Mouse (Mus musculus) stomach, embryonic 14.5 days (tissue): ENCODE results near the gene Cdc6. TPM values are rescaled to one million over a fixed set of nuclear protein-coding genes. Genes with fewer than 3 reads are reported as not detected.
"Not testable (repeated sequence)": the region's sequence is repeated elsewhere in the genome, so short reads cannot be mapped to it uniquely, and the experiment has no call there.

ENCODE experiments used
- ATAC-seq: fragments of 200-750 bp; cut with Nextera tagmentation; 2 replicates; pipeline ENCODE4 v1.8.0; 2017; ENCODE audit warnings: low read depth, moderate TSS enrichment; ENCODE audit not compliant: insufficient number of reproducible peaks, insufficient read depth, low FRiP score
- H3K27ac ChIP-seq: fragments of 300-500 bp; sonication (generic); 2 replicates; pipeline ENCODE4 v1.5.1; 2014; ENCODE audit warnings: mild to moderate bottlenecking, low read length, moderate library complexity, mixed read lengths
- H3K27me3 ChIP-seq: fragments of 300-500 bp; sonication (generic); 2 replicates; pipeline ENCODE4 v1.6.1; 2014; ENCODE audit warnings: low read length, control low read depth, mixed read lengths; ENCODE audit not compliant: control insufficient read depth, insufficient read depth
- H3K36me3 ChIP-seq: fragments of 300-500 bp; sonication (generic); 2 replicates; pipeline ENCODE4 v1.6.1; 2014; ENCODE audit warnings: mild to moderate bottlenecking, control low read depth, low read length, moderate library complexity, mixed read lengths; ENCODE audit not compliant: control insufficient read depth, insufficient read depth
- H3K4me1 ChIP-seq: fragments of 300-500 bp; sonication (generic); 2 replicates; pipeline ENCODE4 v1.6.1; 2014; ENCODE audit warnings: low read length, control low read depth, mixed read lengths; ENCODE audit not compliant: control insufficient read depth, insufficient read depth
- H3K4me2 ChIP-seq: fragments of 300-500 bp; sonication (generic); replicated peaks from 2 replicates; pipeline ENCODE4 v1.6.1; 2014; ENCODE audit warnings: low read depth, low read length, control low read depth
- H3K4me3 ChIP-seq: fragments of 300-500 bp; sonication (generic); 2 replicates; pipeline ENCODE4 v1.5.1; 2014; ENCODE audit warnings: low read depth, low read length, control low read depth
- H3K9ac ChIP-seq: fragments of 300-500 bp; sonication (generic); replicated peaks from 2 replicates; pipeline ENCODE4 v1.6.1; 2014; ENCODE audit warnings: low read depth, mild to moderate bottlenecking, control low read depth, low read length, moderate library complexity, mixed read lengths
- H3K9me3 ChIP-seq: fragments of 300-500 bp; sonication (generic); 2 replicates; pipeline ENCODE4 v1.6.1; 2016; ENCODE audit warnings: low read depth, low read length, control low read depth; ENCODE audit not compliant: control insufficient read depth
- WGBS: fragments of 180-500 bp; shearing (Covaris S2); extraction: QIAGEN DNeasy Blood & Tissue Kit; methylation state at CpG from one replicate; pipeline ENCODE4 v1.1.7; 2014; 5-methylcytosine and 5-hydroxymethylcytosine counted together
- polyA plus RNA-seq: library from polyadenylated mRNA; unstranded; fragments of >200 nt; fragmentation: Nextera tagmentation; extraction: Ambion mirVana; gene quantifications from 2 replicates; pipeline ENCODE4 v1.2.1, GENCODE M21; 2014

Cdc6 gene
- polyA plus RNA-seq, 1 experiment from 2014 or later, result 31.4 TPM

GRCm38 (mm10) chr11:98929503-98929902 lies 21.9 kb downstream of the Cdc6 start:
- WGBS, result 15% methylated on average over 9 of the region's 9 CpGs
- Histone ChIP-seq H3K4me2 (peak overlapping the region; percentile 87), H3K4me3 (peak overlapping the region; percentile 53; the same call in 1 of the 2 replicates), H3K9me3 (no peaks in the 10 kb centered on the region), H3K9ac (peak overlapping the region; percentile 15; the same call in 1 of the 2 replicates), H3K4me1 (peaks cover 84% of the 10 kb centered on the region), H3K36me3 (no peaks in the 10 kb centered on the region), H3K27me3 (no peaks in the 10 kb centered on the region), H3K27ac (peak overlapping the region; percentile 87; the same call in 1 of the 2 replicates)
- ATAC-seq, result no peak

GRCm38 (mm10) chr11:98930127-98930601 lies 22.6 kb downstream of the Cdc6 start:
- Histone ChIP-seq H3K27me3 (no peaks in the 10 kb centered on the region), H3K9me3 (no peaks in the 10 kb centered on the region), H3K9ac (0 out of 2 replicates have a peak overlapping the region, but pooled peaks have one; percentile 15), H3K36me3 (no peaks in the 10 kb centered on the region), H3K4me3 (no peak overlapping the region), H3K4me1 (peaks cover 78% of the 10 kb centered on the region), H3K27ac (peak overlapping the region; percentile 87), H3K4me2 (peak overlapping the region; percentile 87)
- ATAC-seq, result no peak
- WGBS, result 43% methylated on average over 7 of the region's 7 CpGs

- peaks cover 76% of the 10 kb centered on the region for H3K4me1 ChIP-seq
- H3K9ac ChIP-seq, result 0 out of 2 replicates have a peak overlapping the region, but pooled peaks have one; percentile 2
- H3K9me3 ChIP-seq, result no peaks in the 10 kb centered on the region
- H3K36me3 ChIP-seq, result no peaks in the 10 kb centered on the region
- H3K4me3 ChIP-seq, result no peak overlapping the region
- peak overlapping the region; percentile 87 for H3K27ac ChIP-seq
- H3K27me3 ChIP-seq, result no peaks in the 10 kb centered on the region
- no peak for ATAC-seq
- 23% methylated on average over 10 of the region's 10 CpGs for WGBS
- peak overlapping the region; percentile 87; the same call in 1 of the 2 replicates for H3K4me2 ChIP-seq
Observed at GRCm38 (mm10) chr11:98930773-98931512, 23.3 kb downstream of the Cdc6 start.

GRCm38 (mm10) chr11:98931513-98932292 lies 24.1 kb downstream of the Cdc6 start:
- H3K27ac ChIP-seq, result peak overlapping the region; percentile 87
- no peaks in the 10 kb centered on the region for H3K36me3 ChIP-seq
- H3K4me2 ChIP-seq, result peak overlapping the region; percentile 87; the same call in 1 of the 2 replicates
- no peak overlapping the region for H3K9ac ChIP-seq
- H3K4me3 ChIP-seq, result no peak overlapping the region
- H3K9me3 ChIP-seq, result no peaks in the 10 kb centered on the region
- 13% methylated on average over 7 of the region's 7 CpGs for WGBS
- ATAC-seq, result no peak
- H3K27me3 ChIP-seq, result no peaks in the 10 kb centered on the region
- H3K4me1 ChIP-seq, result peaks cover 76% of the 10 kb centered on the region

- Histone ChIP-seq H3K4me1 (peaks cover 77% of the 10 kb centered on the region), H3K36me3 (no peaks in the 10 kb centered on the region), H3K9ac (no peak overlapping the region), H3K27me3 (no peaks in the 10 kb centered on the region), H3K4me2 (peak overlapping the region; percentile 32), H3K9me3 (no peaks in the 10 kb centered on the region), H3K4me3 (no peak overlapping the region), H3K27ac (peak overlapping the region; percentile 87)
- no peak for ATAC-seq
- 9% methylated on average over 19 of the region's 19 CpGs for WGBS
Observed at GRCm38 (mm10) chr11:98932293-98933091, 24.9 kb downstream of the Cdc6 start.

- peak overlapping the region; percentile 87 for H3K27ac ChIP-seq
- no peaks in the 10 kb centered on the region for H3K9me3 ChIP-seq
- H3K9ac ChIP-seq, result no peak overlapping the region
- no peaks in the 10 kb centered on the region for H3K27me3 ChIP-seq
- H3K36me3 ChIP-seq, result no peaks in the 10 kb centered on the region
- no peak for ATAC-seq
- H3K4me1 ChIP-seq, result peaks cover 73% of the 10 kb centered on the region
- 45% methylated on average over 9 of the region's 9 CpGs for WGBS
- no peak overlapping the region for H3K4me3 ChIP-seq
- peak overlapping the region; percentile 32 for H3K4me2 ChIP-seq
Observed at GRCm38 (mm10) chr11:98933151-98933550, 25.6 kb downstream of the Cdc6 start.

- 89% methylated on average over 2 of the region's 2 CpGs for WGBS
- not testable (repeated sequence) for H3K9ac ChIP-seq, ATAC-seq, H3K4me2 ChIP-seq, H3K9me3 ChIP-seq, H3K4me3 ChIP-seq, H3K27ac ChIP-seq, H3K36me3 ChIP-seq, H3K27me3 ChIP-seq
- H3K4me1 ChIP-seq, result peaks cover 71% of the 10 kb centered on the region
Observed at GRCm38 (mm10) chr11:98933847-98934246, 26.2 kb downstream of the Cdc6 start.

- Histone ChIP-seq H3K27ac (no peak overlapping the region), H3K4me2 (no peak overlapping the region), H3K9me3 (no peaks in the 10 kb centered on the region), H3K36me3 (no peaks in the 10 kb centered on the region), H3K27me3 (no peaks in the 10 kb centered on the region), H3K4me3 (no peak overlapping the region), H3K4me1 (peaks cover 71% of the 10 kb centered on the region), H3K9ac (no peak overlapping the region)
- WGBS, result 90% methylated on average over 3 of the region's 3 CpGs
- ATAC-seq, result no peak
Observed at GRCm38 (mm10) chr11:98934367-98934766, 26.8 kb downstream of the Cdc6 start.
